Mouse (Mus musculus): ENCODE results near the gene Dok3.
A peak's percentile ranks its signal among the peaks of the same experiment; 100 is the strongest.

Dok3 gene

DNA sequence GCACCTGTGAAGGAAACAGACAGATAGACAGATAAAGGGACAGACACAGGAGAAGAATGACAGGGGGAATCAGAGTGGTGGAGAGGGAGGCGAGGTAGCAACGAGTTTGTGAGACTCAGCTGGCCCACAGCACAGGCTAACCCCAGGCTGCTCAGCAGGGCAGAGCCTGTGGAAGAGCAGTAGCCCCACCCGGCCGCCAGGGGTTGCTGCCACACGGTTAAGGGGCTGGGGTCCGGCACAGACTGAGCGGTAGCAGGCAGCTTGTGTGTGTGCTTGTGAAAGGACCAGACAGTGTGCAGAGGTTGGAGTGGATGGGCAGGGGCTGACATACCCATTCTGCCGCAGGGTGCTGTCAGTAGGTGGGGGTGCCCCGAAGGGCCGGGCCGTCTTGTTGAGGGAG lies 21.2 kb downstream of the Dok3 start:
- no peak for DNase-seq (ENCODE audit: low read depth, low spot score)

DNA sequence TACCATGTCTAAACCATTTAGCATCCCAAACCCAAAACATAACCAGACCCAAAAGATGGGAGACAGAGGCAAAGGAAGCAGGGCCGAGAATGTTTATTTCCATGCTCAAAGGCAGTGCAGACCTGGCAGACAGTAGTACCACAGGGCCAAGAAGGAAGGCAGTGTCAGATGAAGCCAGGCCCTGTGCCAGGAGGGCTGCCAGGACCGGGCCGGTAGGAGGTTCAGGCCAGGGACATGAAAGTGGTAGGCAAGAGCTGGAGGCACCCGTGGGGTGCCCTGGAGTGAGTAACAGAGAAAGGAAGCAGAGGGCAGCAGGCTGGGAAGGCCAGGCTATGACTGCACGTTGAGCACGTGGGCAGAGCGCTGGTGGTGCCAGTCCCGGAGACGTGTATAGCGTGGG lies 22.4 kb downstream of the Dok3 start:
- no peak for DNase-seq (ENCODE audit: low read depth, low spot score)

GRCm38 (mm10) chr13:55505810-55506209 lies 23.3 kb downstream of the Dok3 start:
- DNase-seq (ENCODE audit: low read depth, low spot score), result no peak

- DNase-seq (ENCODE audit: low read depth, low spot score), result no peak
Observed at GRCm38 (mm10) chr13:55504390-55504789, 24.7 kb downstream of the Dok3 start.

DNA sequence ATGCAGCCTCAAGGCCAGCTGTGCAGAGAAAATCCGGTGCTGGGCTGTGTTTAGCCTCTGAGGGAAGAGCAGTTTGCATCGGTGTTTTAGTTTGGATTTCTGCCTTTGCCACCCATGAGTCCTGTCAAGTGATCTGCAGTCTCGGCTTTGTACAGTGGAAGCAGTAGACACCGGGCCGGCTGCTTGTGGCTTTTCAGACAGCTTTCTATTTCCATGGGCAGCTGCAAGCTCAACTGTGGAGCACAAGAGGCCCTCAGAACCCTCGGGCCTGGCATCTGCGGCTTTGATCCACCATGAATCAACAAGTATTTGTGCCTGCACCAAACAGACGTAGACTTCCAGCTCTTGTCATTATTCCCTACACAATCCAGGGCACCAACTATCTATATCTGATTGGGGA lies 26.7 kb downstream of the Dok3 start:
- DNase-seq (ENCODE audit: low read depth, low spot score), result no peak

GRCm38 (mm10) chr13:55500575-55500974 lies 28.5 kb downstream of the Dok3 start:
- no peak for DNase-seq (ENCODE audit: low read depth, low spot score)

DNA sequence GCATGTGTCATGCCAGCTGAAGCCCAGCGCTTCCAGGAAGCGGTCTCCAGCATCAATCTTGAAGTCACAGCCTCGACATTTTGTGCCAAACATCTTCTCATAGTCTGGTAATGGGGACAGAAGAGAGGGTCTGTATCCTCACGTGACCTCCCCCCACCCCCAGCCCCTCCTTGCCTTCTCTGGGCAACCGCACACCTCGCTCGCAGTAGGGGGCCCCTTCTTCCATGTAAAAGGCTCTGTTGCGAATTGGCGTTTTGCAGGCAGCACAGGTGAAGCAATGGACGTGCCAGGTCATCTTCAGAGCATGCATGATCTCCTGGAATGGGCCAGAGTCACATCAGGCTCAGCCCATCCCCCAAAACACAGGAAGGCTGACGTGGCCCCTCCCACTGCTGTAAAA lies 30.2 kb downstream of the Dok3 start:
- DNase-seq (ENCODE audit: low read depth, low spot score), result no peak

DNA sequence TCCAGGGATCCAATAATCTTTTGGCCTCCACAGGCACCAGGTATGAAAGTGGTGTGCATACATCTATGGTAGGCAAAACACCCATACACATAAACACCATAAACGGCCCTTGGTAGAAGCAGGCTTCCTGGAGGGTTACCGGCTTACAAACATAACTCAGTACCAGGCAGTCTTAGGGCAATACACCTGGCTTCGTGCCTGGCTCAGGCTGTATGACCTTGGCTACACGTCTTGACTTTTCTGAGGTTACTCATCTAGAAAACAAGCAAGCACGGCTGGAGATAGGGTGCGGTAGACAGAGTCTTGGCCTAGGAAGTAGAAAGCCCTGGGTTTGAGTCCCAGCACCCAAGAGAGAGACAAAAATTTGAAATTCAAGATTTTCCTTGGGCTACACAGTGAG lies 32.4 kb downstream of the Dok3 start:
- DNase-seq (ENCODE audit: low read depth, low spot score), result no peak

DNA sequence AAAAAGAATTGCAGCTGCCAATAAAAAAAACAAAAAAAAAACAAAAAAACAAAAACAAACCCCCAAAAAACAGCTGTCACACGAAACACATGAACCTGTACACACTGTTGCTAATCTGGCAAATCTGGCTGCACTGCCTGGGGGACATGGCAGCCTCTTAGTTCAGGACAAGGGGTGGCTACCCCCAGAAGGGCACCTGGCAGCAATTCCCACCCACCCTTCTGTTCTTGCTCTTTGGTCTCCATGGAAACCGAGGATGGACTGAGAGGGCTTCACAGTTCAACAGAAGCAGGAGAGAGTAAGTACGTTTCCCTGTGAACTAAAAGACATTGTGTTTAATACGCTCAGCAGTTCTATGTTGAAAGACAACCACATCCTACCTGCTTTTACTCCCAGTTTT lies 33.4 kb downstream of the Dok3 start:
- no peak for DNase-seq (ENCODE audit: low read depth, low spot score)

DNA sequence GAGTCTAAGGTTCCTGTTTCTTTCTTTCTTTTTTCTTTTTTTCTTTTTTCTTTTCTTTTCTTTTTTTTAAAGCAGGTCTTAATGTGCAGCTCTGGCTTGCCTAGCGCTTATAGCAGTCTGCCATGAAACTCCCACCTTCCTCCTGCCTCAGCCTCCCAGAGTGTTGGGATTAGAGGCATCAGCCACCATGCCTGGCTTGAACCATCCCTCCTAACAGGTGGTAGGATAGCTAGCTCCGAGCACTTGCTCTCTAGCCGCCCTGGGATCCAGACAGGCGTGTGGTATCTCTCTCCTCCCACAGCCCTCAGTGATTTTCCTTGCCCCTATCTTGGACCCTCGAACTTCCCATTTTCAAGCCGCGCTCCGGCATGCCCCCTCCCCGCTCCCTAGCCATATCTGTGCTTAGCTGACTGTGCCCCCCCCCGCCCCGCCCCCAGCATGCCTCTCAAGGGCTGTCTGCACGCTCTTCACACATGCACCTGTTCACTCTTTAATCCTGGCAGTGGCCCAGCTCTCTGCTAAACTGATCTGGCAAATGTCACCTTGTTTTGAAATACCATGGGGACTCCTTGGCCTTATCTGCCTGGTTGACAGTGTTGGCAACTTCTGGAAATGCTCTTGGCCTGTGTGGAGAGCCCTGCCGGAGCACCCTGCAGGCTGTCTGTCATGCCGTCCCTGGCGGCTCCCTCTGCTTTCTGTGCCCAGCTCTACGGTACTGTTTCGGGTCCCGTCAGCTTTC lies 34.0 kb downstream of the Dok3 start:
- DNase-seq (ENCODE audit: low read depth, low spot score), result no peak

- DNase-seq (ENCODE audit: low read depth, low spot score), result no peak
Observed at GRCm38 (mm10) chr13:55494257-55494656, 34.8 kb downstream of the Dok3 start.

GRCm38 (mm10) chr13:55487578-55488498 lies 41.3 kb downstream of the Dok3 start, which contains the start of gene Dbn1:
Gene Dbn1, minus strand, starts transcription at chr13:55488111.
- DNase-seq (ENCODE audit: low read depth, low spot score), result no peak

- no peak for DNase-seq (ENCODE audit: low read depth, low spot score)
Observed at GRCm38 (mm10) chr13:55486916-55487577, 42.0 kb downstream of the Dok3 start.

DNA sequence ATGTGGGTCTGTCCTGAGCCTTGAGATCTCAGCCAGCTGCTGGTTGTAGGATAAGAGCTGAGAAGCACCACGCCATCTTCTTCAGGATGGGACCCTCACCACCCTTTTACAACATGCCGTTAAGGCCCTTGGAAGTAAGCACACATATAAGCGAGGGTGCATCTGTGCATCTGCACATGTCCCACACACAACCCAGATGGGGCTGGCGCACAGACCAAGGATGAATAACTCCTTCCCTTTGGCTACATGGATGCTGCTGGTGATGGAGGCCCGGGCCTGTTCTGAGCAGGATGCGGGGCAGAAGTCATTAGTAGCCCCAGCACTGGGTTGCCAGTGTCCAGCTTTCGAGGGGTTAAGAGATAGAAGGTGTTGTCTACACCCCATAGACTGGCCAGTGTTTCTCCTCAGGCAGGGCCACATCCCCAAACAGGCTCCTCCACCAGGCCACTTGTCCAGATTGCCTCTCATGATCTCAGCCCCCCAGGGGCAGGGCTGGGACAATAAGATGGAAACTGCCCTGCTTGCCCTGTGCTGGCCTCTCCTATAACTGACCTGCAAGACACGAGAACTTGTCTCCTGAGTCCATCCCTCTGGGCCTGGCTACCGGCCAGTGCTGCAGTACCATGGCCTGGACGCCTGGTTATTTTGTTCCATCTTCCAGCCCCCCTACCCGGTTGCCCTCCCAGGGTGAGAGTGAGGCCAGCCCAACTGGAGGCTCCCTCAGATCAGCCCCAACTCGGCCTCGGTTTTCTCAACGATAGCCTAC lies 42.9 kb downstream of the Dok3 start:
- DNase-seq (ENCODE audit: low read depth, low spot score), result no peak

- no peak for DNase-seq (ENCODE audit: low read depth, low spot score)
Observed at GRCm38 (mm10) chr13:55484520-55485088, 44.5 kb downstream of the Dok3 start.

DNA sequence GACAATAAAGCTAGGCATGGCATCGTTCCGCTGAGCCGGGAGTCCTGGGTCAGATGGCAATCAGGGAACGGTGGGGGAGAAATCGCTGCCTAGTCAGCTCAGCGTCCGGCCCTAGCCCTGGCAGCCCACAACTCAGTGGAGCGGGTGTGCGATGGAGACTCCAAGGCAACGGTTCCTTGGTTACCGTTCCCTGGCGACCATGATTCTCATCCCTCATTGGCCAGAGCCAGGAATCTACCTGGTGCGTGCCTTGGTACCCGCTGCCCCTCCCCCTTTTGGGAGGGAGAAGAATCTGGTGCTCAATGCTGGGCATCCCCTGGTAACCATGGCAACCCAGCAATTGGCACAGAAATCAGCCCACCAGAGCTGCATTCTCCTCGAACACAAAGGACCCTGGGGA lies 45.5 kb downstream of the Dok3 start:
- DNase-seq (ENCODE audit: low read depth, low spot score), result peak; percentile 91

- no peak for DNase-seq (ENCODE audit: low read depth, low spot score)
Observed at GRCm38 (mm10) chr13:55483071-55483470, 46.0 kb downstream of the Dok3 start.

DNA sequence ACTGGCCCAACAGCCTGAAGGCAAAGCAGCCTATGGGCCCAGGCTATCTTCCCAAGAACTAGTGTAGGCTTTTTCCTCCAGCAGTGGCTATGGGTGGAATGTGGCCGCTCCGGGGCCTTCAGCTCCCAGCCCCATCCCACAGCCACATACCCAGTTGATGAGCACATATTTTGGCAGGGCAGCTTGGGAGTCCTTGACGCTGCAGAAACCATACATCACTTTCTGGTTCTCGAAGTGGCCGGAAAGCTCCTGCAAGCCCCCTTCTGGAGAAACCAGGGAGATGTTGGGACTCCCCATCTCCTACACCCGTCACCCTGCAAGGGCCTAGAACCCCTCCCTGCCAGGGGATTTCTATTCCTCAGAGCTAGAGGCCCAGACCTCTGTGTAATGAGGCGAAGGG lies 46.6 kb downstream of the Dok3 start:
- no peak for DNase-seq (ENCODE audit: low read depth, low spot score)

DNA sequence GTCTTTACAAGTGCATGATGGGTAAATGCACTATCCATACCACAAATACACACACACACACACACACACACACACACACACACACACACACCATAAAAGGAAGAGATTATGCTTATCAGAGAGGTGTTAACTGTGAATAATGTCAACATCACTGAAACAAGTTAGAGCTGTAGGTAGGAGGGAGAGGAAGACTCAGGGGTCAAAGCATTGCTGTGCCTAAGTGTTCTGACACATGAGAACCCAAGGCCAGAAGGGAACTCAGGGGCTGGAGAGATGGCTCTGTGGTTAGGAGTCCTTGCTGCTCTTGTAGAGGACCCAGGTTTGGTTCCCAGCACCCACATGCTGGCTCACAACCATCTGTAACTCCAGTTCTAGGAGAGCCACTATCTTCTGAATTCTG lies 49.2 kb downstream of the Dok3 start:
- DNase-seq (ENCODE audit: low read depth, low spot score), result no peak

- DNase-seq (ENCODE audit: low read depth, low spot score), result no peak
Observed at GRCm38 (mm10) chr13:55479008-55479407, 50.1 kb downstream of the Dok3 start.

DNA sequence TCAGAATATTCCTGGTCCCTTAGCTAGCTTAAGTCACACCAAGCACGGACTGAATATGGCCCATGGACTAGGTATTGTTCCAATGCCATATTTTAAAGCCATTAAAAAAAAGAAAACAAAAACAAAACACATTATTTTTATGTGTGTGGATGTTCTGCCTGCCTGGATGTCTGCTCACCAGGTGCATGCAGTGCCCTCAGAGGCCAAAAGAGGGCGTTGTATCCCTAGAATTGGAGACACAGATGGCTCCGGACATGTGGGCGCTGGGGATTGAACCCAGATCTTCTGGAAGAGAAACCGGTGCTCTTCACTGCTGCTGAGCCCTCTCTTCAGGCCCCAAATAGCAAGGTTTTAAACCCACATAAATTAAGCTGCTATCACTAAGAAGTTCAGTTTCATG lies 51.1 kb downstream of the Dok3 start:
- no peak for DNase-seq (ENCODE audit: low read depth, low spot score)

Measured in brain, embryonic 18.5 days (tissue).